Comparison of ENCODE assay signal across 10 mouse cellular contexts in the genomic region with DNA sequence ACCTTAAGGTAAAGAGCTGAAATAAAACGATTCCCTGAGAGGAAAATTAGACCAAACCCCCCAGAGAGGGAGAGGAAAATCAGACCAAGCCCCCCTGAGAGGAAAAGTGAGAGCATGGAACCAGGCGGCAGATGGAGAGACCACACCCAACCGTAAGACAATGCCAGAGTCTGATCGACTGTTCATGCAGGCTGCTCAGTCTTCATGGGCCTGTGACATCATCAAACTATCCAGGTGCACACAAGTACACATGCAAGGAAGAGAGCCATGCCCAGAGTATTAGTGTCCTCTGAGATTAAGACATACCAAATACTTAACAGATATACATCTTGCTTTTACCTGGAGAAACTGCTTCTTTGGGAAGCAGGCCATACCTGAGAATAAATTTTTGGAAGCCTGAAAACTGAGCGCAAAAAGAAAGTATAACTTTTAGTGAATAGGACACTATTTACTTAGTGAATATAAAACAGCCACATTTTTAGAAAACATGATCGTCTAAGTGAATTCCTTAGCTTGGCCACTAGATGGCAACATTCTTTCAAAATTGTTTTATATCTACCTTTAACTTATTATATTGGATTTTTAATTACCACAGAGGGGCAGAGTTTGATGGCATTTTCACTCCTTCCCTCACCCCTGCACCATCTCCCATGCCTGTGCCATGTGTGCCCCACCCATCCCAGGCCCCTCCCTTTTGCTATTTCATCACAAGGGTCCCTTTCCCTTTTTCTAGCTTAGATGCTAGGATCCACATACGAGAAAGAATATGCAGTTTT. TPM values are rescaled to one million over a fixed set of nuclear protein-coding genes. Genes with fewer than 3 reads are reported as not detected.
DNase-seq lines count a peak whose midpoint lies in the region; ATAC-seq and TF ChIP-seq lines count a peak whose summit lies in the region.
"Had no signal": no experiment of that assay in that cellular context is flagged by ENCODE, and none has a peak within 500 bp of the region (broad histone marks: within the 10 kb centered on the region; RNA-seq: fewer than 3 reads in every experiment).

No protein-coding gene starts in this region.

- H3K27ac ChIP-seq in forebrain, embryonic 13.5 days, result no peak overlapping the region
- no peak overlapping the region for H3K27ac ChIP-seq in forebrain, embryonic 11.5 days (ENCODE audit: low read depth, low read length)
- no peak overlapping the region for H3K27ac ChIP-seq in liver, postnatal 0 days (ENCODE audit: low read depth)
- no peak overlapping the region for H3K27ac ChIP-seq in liver, embryonic 12.5 days
- H3K27ac ChIP-seq in midbrain, embryonic 15.5 days, result no peak overlapping the region

- no peaks in the 10 kb centered on the region for H3K9me3 ChIP-seq in forebrain, embryonic 13.5 days (replicated peaks)
- no peaks in the 10 kb centered on the region for H3K9me3 ChIP-seq in forebrain, embryonic 11.5 days (ENCODE audit: control insufficient read depth, low read length)
- H3K9me3 ChIP-seq in liver, postnatal 0 days (ENCODE audit: low read length), result no peaks in the 10 kb centered on the region
- H3K9me3 ChIP-seq in liver, embryonic 12.5 days (replicated peaks), result no peaks in the 10 kb centered on the region
- H3K9me3 ChIP-seq in midbrain, embryonic 15.5 days, result no peaks in the 10 kb centered on the region

- no peaks in the 10 kb centered on the region for H3K27me3 ChIP-seq in forebrain, embryonic 13.5 days
- H3K27me3 ChIP-seq in forebrain, embryonic 11.5 days (ENCODE audit: control insufficient read depth, insufficient read depth, low read length), result no peaks in the 10 kb centered on the region
- H3K27me3 ChIP-seq in liver, postnatal 0 days (ENCODE audit: insufficient read depth, low read length), result no peaks in the 10 kb centered on the region
- no peaks in the 10 kb centered on the region for H3K27me3 ChIP-seq in liver, embryonic 12.5 days (replicated peaks)
- H3K27me3 ChIP-seq in midbrain, embryonic 15.5 days (replicated peaks), result no peaks in the 10 kb centered on the region

- no peak for TF ChIP-seq POLR2A in brain, embryonic 14.5 days (IDR thresholded peaks at IDR 0.05; ENCODE audit: borderline replicate concordance, extremely low read depth, insufficient read depth, insufficient read length, poor library complexity, severe bottlenecking)

- no peak for DNase-seq in forebrain, embryonic 11.5 days (ENCODE audit: low spot score)
- DNase-seq in liver, postnatal 0 days, result no peak
- peak; percentile 58 for DNase-seq in brain, embryonic 14.5 days (ENCODE audit: low read depth)
- DNase-seq in ovary, adult 18-20 months (ENCODE audit: low spot score), result no peak
- DNase-seq: cerebellum, adult 8-10 months; right cerebral cortex, adult 18-20 months had no signal

- H3K4me2 ChIP-seq in forebrain, embryonic 13.5 days, result no peak overlapping the region
- no peak overlapping the region for H3K4me2 ChIP-seq in forebrain, embryonic 11.5 days (ENCODE audit: low read depth, low read length, severe bottlenecking)
- H3K4me2 ChIP-seq in liver, postnatal 0 days (ENCODE audit: low read depth, low read length), result no peak overlapping the region
- H3K4me2 ChIP-seq in liver, embryonic 12.5 days, result no peak overlapping the region
- H3K4me2 ChIP-seq in midbrain, embryonic 15.5 days, result no peak overlapping the region

- H3K4me3 ChIP-seq in forebrain, embryonic 13.5 days, result no peak overlapping the region
- no peak overlapping the region for H3K4me3 ChIP-seq in forebrain, embryonic 11.5 days (ENCODE audit: low read depth, low read length)
- no peak overlapping the region for H3K4me3 ChIP-seq in liver, postnatal 0 days (ENCODE audit: low read depth, low read length)
- H3K4me3 ChIP-seq in liver, embryonic 12.5 days, result no peak overlapping the region
- H3K4me3 ChIP-seq in midbrain, embryonic 15.5 days, result no peak overlapping the region

- peak; percentile 50 for TF ChIP-seq CTCF in liver, postnatal 0 days (IDR thresholded peaks at IDR 0.05; ENCODE audit: low read depth)
- peak; percentile 38; the same call in 1 of the 2 replicates for TF ChIP-seq CTCF in brain, embryonic 14.5 days (IDR thresholded peaks at IDR 0.05; ENCODE audit: borderline replicate concordance, extremely low read depth, insufficient read depth, insufficient read length)

- no peak overlapping the region for H3K9ac ChIP-seq in forebrain, embryonic 13.5 days
- no peak overlapping the region for H3K9ac ChIP-seq in forebrain, embryonic 11.5 days (ENCODE audit: low read length)
- no peak overlapping the region for H3K9ac ChIP-seq in liver, postnatal 0 days (replicated peaks)
- H3K9ac ChIP-seq in liver, embryonic 12.5 days, result no peak overlapping the region
- no peak overlapping the region for H3K9ac ChIP-seq in midbrain, embryonic 15.5 days

- H3K36me3 ChIP-seq in forebrain, embryonic 13.5 days (ENCODE audit: poor library complexity, severe bottlenecking), result no peaks in the 10 kb centered on the region
- H3K36me3 ChIP-seq in forebrain, embryonic 11.5 days (ENCODE audit: control insufficient read depth, insufficient read depth, low read length), result no peaks in the 10 kb centered on the region
- no peaks in the 10 kb centered on the region for H3K36me3 ChIP-seq in liver, postnatal 0 days (replicated peaks; ENCODE audit: insufficient read depth, low read length)
- no peaks in the 10 kb centered on the region for H3K36me3 ChIP-seq in liver, embryonic 12.5 days
- no peaks in the 10 kb centered on the region for H3K36me3 ChIP-seq in midbrain, embryonic 15.5 days (replicated peaks)

- WGBS in forebrain, embryonic 13.5 days, result 49% methylated on average over 7 of the region's 7 CpGs
- WGBS in forebrain, embryonic 11.5 days, result 58% methylated on average over 7 of the region's 7 CpGs
- WGBS in liver, postnatal 0 days (ENCODE audit: insufficient replicate concordance), result 44% methylated on average over 7 of the region's 7 CpGs
- 42% methylated on average over 7 of the region's 7 CpGs for WGBS in liver, embryonic 12.5 days (ENCODE audit: insufficient replicate concordance)
- 47% methylated on average over 7 of the region's 7 CpGs for WGBS in midbrain, embryonic 15.5 days

- ATAC-seq in forebrain, embryonic 13.5 days, result peak; percentile 75
- no peak; the same call in 1 of the 2 replicates for ATAC-seq in forebrain, embryonic 11.5 days (replicated peaks; ENCODE audit: low FRiP score)
- no peak for ATAC-seq in liver, postnatal 0 days
- no peak for ATAC-seq in liver, embryonic 12.5 days
- 0 out of 2 replicates have a peak, but pooled peaks have one; percentile 48 for ATAC-seq in midbrain, embryonic 15.5 days (replicated peaks)
- no peak for ATAC-seq in monocyte, adult 5-6 weeks (replicated peaks; ENCODE audit: insufficient number of reproducible peaks, low FRiP score, low TSS enrichment, poor library complexity, severe bottlenecking)

- H3K4me1 ChIP-seq in forebrain, embryonic 13.5 days, result no peaks in the 10 kb centered on the region
- H3K4me1 ChIP-seq in forebrain, embryonic 11.5 days (replicated peaks; ENCODE audit: control insufficient read depth, insufficient read depth, low read length), result no peaks in the 10 kb centered on the region
- no peaks in the 10 kb centered on the region for H3K4me1 ChIP-seq in liver, postnatal 0 days (ENCODE audit: insufficient read depth)
- H3K4me1 ChIP-seq in liver, embryonic 12.5 days, result no peaks in the 10 kb centered on the region
- H3K4me1 ChIP-seq in midbrain, embryonic 15.5 days, result no peaks in the 10 kb centered on the region

- no peak for TF ChIP-seq EP300 in liver, postnatal 0 days (IDR thresholded peaks at IDR 0.05; ENCODE audit: low read depth)

RNA-seq across cellular contexts. Expression of gene Kctd3, which starts 15.5 kb away (rescaled TPM):
- polyA plus RNA-seq in forebrain, embryonic 13.5 days (2015; fragmentation: Nextera tagmentation; extraction: Ambion mirVana), result 31.8 and 34.4 TPM in 2 replicates
- polyA plus RNA-seq in forebrain, embryonic 11.5 days (2014; fragmentation: Nextera tagmentation; extraction: Ambion mirVana), result 36.4 and 44.6 TPM in 2 replicates
- polyA plus RNA-seq in liver, postnatal 0 days (2015; fragmentation: Nextera tagmentation; extraction: Ambion mirVana), result 6.0 TPM in 2 replicates
- polyA plus RNA-seq in liver, embryonic 12.5 days (2016; fragmentation: Nextera tagmentation; extraction: Ambion mirVana), result 18.2 and 18.3 TPM in 2 replicates
- polyA plus RNA-seq in brain, embryonic 14.5 days (2012; rRNA removed), result 92.3 and 97.5 TPM in 2 replicates
- polyA plus RNA-seq in midbrain, embryonic 15.5 days (2015; fragmentation: Nextera tagmentation; extraction: Ambion mirVana), result 51.5 and 54.5 TPM in 2 replicates
- 13.3 to 32.7 TPM (median 13.9 TPM) in 3 replicates for total RNA-seq in monocyte, adult 5-6 weeks (2017)

Comparison
In these comparisons a context has a peak if more than half of its experiments do, and no peak if none do; other contexts are left out.
1. ATAC-seq: peak in forebrain, embryonic 13.5 days (single experiment) and midbrain, embryonic 15.5 days (single experiment); none in forebrain, embryonic 11.5 days (single experiment), liver, postnatal 0 days (single experiment), liver, embryonic 12.5 days (single experiment) and monocyte, adult 5-6 weeks (single experiment).